Mouse (Mus musculus) right cerebral cortex, postnatal 36 days (tissue): Measurements from ENCODE around the gene Ank3.

Experiments
- DNase-seq, 2 experiments: peaks; one replicate each; pipeline ENCODE4 v3.0.0; 2022; ENCODE audit warnings: low spot score in 2 of 2, mixed read lengths in 1 of 2

The Ank3 gene

DNA sequence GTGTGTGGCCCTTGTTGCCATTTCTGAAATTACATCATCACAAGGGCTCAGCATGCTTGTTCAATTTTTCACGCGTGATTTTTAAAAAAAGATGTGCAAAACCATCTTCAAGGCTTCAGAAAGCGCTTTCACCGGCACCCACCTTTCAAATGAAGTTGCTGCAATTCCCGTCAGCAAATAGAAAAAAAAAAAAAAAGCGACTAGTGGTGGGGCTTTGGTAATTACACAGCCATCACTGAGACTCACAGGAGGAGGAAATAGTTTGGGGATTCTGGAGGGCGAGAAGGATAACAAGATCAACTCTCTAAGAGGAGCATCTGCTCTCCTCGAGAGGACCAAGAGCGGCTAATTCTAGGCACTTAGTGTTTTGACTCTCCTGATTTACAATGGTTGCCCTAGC is 173.4 kb downstream of the Ank3 start:
- no peak for DNase-seq

DNA sequence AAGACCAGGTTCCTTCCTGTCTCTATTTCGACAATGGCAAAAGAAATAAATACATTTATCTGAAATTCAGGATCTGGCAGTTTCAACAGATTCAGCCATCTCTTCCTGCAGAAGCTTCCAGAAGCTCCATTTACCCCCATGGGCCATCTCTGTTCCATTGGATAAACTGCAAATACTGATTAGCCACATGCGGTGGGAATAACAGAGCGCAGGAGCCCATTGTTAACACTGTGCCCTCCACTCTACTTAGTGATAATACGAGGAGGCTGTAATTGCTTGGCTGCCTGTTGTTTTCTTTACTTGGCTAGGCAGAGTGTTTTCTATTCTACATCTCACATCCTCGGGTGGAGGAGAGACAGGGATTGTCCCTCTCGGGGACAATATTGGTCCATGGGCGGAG is 174.5 kb downstream of the Ank3 start:
- no peak for DNase-seq

DNA sequence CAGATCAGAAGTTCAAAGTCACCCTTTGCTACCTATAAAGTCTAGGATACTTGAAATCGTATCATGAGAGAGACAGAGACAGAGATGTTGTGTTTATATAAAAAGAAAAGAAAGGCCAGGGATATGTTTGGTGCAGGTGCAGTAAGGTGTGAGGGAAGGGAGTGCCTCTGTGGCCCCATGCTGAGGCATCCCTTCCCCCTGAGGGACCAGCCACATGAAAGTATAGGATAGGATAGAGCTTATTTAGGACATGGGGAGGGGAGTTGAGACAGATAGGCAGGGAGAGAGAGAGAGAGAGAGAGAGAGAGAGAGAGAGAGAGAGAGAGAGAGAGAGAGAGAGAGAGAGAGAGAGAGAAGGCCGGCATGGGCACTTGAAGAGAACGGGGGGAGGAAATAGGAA is 175.2 kb downstream of the Ank3 start:
- DNase-seq = no peak

DNA sequence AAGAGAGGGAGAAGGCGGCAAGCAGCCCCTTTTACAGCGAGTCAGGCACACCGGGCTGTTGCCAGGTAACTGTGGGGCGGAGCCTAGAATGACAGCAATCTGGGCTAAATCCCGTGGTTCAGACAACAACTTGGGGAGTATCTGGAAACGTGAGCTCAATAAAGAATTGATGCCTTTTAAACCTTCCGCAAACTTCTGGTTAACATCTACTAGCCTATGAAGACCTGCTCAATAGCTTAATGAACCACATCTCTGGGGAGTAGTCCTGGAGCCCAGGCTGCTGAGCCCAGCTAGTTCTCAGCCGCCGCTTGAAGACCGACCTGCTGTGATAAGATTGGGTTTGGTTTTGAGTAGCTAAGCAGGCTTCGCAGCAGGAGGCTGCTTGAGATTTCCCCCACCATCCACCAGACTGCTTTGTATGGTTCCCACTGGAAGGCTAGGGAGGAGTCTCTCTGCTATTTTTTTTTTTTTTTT is 175.7 kb downstream of the Ank3 start:
- no peak for DNase-seq

DNA sequence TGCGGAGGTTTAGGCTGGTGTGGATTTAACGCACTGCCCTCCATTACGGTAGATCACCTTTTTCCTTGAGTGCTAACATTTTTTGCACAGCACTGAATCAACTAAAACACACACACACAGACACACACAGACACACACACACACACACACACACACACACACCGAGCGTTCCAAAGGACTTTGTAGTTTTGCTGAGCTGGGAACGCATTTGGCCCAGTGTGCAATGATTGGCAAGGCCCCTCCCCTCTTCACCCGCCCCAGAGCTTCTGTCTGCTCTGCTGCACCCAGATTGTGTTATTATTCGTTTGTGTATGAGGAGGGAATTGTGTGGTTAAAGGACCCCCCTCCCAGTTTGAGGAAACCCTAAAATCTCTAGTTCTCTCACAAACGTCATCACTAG is 176.3 kb downstream of the Ank3 start:
- DNase-seq = no peak

DNA sequence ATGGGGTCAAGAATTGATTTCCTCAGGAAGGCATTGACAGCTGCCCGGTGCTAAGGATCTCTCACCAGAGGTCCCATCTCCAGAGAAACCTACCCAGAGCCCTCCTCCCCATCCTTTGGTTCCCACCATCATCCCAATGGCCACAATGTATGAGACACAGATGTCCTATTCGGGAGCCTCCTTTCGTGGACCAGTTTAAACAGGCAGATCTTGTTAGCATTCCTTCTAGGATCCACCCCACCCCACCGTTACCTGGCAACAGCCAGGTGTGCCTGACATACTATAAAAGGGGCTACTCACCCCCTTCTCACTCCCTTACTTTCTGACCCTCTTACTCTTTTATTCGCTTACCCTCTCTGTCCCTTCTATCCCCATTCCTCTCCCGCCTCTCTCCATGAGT is 176.9 kb downstream of the Ank3 start:
- no peak for DNase-seq

DNA sequence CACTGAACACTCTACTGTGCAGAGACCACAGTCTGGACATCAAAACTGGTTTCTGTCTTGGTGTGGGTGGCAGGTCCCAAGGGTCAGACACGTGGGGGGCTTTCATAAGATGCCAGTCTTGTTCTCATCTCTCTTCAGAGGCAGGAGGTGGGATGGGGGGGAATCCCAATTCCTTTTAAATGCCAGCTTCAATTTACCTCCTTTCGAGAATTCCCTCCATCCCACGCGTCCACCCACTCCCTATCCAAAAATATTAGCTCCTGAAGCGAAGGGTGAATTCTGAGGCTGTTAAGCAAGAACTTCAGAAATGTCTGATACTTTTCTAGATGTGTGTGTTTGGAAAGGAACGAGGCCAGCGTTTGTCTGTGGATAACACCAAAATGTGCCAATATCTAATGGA is 177.7 kb downstream of the Ank3 start:
- peak in 1 of 2 experiments; percentile 40 for DNase-seq

DNA sequence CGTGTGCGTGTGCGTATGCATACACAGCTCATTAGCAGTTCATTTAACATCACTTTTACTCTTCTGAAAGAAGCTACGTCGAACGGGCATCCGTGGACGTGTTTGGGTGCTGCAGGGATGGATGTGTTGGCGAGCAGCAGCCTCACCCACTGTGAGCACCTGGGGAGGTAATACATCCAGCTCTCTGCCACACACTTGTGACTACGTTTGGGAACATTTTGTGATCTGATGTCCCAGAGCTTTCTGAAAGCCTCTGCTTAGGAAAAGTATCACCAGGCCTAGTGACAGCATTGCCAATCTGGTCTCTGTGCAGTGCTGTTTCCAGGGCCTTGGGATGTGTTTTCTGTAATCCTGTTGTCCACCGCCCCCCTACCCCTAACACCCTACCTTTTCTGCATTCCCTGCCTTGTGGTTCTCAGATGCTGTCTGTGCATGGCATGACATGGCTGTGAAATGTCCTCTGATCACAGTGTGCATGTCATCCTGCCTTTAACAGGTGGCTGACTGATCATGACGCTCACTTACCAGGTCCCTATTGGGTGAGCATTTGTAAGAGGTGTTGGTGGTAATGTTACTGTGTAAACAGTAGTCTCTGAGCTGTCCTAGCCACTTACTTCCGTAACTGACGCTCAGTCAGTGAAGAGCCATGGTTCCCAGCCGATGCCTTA is 178.6 kb downstream of the Ank3 start:
- DNase-seq = no peak

DNA sequence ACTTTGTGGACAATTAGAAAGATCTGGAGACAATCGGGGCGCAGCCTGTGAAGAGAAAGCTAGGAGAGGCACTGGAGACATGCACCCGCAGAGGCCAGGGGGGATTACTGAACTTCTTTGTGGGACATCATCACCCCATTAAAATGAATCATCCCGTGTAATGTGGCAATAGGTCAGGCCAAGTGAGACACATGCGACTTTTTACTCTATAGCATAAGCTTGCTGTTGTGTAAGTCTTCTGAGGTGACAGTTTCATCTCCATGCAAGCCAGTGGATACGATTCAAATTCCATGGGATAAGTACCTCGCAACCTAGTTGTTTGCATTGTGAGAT is 179.1 kb downstream of the Ank3 start:
- no peak for DNase-seq

DNA sequence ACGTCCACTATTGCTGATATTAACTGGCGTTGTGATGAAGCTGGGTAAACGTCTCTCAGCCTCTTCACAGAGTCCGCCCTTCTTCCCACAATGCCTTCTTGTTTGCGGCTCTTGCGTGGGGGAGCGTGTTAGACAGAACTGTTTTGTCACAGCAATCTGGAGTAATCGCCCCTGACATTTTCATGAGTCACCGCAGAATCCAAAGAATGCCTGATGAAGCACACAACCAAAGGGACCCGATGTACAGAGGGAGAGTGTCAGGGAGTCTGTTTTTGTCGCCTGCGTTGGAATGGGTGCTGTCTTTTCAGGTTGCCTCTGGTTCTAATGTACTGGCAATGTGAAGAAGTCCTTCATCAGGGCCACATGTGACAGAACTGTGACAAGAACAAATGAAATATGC is 181.0 kb downstream of the Ank3 start:
- DNase-seq = peak; percentile 69 to 71

DNA sequence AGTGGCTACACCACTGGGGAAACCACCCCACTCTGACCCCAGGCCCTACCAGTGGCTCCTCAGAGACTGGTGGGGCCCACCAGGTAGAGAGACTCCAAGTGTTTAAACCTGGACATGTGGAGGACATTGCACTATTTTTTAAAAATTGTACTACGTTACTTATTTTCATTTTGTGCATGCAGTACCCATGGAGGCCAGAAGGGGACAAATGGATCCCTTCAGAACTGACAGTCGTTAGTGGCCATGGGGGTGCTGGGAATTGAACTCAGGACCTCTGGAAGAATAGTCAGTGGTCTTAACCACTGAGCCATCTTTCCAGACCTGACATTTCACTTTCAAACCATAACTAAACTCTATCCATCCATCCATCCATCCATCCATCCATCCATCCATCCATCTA is 183.0 kb downstream of the Ank3 start:
- no peak for DNase-seq

DNA sequence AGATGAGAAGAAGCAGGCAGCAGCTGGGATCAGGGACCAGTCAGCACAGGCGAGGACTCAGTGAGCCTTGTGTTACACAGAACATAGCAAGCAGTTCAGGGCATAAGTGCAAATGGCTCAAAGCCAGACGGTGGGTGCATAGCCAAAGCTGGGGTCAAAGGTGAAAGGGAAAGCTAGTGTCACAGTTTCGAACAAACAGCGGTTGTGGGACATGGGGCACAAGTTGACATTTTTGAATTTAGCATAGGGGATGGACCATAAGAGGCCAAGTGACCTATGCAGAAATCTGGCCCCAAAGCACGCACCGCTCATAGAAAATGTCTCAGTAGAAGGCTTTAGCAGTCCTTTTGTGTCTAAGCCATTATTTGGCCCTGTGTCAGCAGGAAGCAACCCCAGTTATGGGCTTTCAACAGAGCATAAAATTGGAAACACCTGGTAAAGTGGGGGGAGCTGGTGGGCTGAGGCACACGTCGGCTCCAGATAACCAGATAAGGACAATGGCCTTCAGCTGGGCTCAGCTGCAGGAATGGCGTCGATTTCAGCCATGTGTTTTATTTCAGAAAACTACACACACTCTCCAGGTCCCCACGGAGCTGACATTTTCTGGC is 185.4 kb downstream of the Ank3 start:
- no peak for DNase-seq

DNA sequence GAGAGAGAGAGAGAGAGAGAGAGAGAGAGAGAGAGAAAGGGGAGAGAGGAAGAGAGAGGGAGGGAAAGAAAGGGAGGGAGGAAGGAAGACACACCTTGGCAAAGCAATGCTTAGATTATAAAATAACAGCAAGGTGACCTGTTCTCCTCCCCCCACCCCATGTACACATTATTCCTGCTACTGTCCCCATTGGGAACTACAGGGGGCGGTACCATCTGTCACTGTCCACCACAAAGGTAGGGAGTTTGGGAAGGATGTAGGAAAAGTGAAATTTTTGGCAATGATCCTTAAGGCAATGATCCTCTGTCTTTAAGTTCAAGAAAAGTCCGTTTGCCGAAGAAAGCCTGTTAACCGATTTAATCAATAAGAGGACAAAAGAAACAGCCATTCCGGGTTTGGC is 186.0 kb downstream of the Ank3 start:
- DNase-seq = no peak

DNA sequence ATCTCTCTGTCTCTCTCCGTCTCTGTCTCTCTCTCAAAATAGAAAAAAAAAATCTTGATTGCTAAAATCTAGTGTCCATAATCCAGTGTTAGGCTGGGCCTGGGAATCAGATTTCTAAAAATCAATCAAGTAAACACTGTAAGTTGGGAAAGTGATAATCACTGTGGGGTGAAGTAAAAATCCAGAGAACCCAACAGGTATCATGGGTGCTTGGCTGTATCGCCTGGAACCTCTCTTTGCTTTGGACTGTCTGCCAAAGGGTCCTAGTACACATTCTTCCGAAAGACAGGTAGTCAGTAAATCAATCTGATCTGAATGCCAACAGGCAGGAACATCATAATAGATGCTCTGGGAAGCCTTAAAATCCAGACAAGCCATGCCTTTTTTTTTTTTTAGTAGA is 186.7 kb downstream of the Ank3 start:
- no peak for DNase-seq

DNA sequence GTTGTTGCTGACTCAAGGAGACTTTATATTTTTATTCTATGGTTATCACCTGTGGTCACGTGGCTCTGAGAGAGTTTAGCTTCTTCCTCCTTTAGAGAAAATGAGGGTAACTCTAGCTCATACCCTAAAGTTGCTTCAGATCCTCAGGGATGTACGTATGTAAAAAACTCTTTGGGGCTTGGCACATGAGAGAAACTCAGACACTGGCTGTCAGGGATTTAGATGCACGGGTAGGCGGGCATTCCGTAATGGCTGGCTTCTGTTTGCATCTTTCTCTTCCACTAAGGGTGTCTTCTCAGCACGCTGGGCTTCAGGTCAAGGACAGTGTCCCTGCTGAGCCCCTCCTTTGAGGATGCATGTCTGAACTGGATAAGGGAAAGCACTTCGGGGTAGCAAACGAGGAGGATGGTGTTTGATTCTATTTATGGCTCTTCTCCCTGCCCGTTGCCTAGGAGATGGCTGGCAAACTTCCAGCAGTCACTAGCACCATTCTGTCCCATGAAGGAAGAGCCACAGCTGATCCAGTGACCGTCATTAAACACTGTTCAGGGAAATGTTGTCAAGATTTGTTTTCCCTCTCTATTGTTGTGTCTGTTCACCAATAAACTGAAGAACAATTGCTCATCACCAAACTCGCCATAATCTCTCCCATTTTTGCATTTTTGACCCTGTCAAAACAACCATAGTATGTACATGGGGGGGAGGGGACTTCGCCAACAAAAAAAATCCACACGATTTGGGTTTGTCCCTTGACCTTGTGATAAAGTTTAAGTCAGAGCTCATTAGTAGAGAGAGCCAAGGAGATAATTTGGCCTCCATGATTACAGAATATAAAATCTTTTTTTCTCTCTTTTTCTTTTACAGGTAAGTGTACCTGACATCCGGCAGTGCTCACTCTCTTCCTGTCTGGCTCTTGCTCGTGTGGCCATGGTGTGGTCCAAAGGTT is 195.9 kb downstream of the Ank3 start:
- DNase-seq = peak; percentile 57 to 62

DNA sequence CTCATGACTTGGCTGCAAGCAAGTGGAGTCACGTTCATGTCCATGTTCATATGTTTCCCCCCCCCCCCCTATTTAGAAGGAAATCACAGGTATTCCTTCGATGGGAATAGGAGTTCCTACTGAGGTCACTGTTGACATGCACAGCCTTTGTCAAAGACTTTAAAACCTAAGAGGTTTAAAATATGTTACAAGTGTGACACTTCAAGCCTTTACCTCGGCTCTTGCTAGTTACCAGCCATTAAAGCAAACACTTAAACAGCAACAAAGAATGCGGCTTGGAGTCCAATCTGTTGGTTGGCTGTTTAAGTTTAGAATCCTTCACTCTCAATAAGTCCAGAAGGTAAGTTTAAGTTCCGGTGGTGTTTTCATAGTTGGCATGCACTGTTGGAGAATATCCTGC is 196.9 kb downstream of the Ank3 start:
- no peak for DNase-seq

DNA sequence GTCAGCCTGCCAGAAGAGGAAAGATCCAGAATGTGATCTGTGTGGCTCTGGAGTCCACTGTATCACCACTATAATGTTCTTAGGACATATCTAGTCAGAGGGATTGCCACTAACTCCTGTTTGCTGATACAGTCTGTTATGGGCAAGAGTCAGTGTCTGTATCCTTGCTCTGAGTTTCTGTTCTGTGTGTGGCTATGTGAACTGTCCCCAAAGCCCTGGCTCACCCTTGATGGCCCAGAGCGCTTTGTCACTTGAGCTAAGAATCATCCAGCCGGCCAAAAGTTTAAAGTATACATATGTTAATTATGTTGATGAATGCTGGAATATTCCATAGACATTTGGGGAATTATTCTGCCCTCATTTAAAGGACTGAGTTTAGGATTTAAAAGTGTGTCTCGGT is 202.9 kb downstream of the Ank3 start:
- DNase-seq = no peak

DNA sequence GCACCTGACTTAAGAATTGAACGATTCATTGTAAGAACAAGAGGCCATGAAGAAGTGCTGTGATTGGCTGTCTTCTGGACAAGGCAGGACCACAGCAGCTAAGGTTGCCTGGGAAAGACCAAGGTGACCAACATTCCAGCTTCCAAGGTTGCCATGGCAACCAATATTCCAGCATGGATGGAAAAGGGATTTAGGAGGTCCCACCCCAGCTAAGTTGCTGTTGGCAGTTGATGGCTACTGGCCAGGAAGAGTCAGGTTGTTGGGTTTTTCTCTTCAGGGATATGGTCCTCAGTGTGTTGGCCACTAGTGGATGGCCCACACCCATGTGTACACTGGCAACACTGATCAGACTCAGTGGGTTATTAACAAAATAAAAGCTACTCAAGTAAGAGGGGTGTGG is 204.1 kb downstream of the Ank3 start:
- no peak for DNase-seq

DNA sequence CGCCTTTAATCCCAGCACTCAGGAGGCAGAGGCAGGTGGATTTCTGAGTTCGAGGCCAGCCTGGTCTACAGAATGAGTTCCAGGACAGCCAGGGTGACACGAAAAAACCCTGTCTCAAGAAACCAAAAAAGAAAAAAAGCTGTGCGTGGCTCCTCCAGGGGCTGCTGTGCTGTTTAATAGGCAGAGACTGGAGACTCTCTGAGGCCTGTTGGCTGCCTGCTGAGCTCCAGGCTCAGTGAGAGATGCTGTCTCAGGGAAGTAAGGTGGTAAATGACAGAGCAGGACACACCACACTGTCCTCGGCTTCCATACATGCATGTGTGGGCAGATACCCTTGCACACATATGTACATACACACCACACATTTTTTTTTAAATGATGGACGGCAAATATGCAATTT is 206.0 kb downstream of the Ank3 start:
- DNase-seq = no peak

DNA sequence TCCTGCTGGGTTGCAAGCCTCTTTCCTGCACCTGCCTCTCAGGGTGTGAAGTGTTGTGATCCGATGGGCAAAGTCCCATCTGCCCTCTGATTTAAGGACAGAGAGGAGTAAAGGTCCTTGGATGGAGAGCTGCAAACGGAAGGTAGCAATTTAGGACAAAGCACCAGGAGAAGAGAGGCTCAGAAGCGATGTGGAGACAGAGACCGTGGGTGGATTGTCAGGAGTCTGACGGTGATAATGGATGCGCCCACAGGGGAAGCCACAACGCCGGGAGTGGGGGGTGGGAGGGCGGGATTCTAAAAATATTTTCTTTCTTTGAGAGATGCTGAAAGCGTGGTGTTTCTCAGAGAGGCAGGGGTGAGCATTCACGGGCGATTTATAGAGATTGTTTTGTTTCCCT is 206.6 kb downstream of the Ank3 start:
- peak in 1 of 2 experiments; percentile 39 for DNase-seq

DNA sequence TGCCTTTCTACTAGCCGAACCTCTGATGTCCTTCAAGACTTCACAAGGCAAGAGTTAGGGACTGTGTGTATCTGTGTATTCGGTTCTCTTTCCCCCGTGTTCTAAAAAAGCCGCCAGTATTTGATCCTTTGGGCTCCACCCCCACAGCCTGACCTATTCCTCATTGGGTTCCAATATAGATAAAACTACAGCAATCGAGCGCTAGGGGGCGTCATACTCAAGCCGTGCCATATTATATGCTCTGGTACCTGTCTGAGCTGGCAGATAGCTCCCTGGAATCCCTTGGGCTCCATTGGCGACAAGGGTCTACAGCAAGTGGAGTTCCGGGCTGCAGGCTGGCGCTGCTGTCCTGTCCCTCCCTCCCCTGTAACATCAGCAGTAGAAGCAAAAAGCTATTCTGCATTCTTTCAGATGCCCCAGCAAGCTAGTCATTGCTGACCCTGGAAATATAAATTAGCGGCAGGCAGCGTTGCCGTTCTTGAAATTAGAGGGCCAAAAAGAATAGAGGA is 209.1 kb downstream of the Ank3 start:
- no peak for DNase-seq

DNA sequence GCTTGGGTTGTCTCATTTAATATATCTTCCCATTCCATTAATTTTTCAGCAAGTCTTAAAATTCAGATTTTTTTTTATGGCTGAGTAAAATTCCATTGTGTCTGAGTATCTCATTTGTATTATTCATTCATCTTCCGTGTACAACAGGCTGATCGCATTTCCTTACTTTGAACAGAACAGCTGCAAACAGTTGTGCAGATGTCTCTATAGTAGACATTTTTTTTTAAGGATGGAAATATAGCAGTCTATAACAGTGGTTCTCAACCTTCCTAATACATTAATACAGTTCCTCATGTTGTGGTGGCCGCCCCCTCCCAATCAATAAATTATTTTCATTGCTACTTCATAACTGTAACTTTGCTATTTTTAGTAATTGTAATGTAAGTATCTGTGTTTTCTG is 212.7 kb downstream of the Ank3 start:
- DNase-seq = no peak
